Mouse (Mus musculus) G1E (cell line): Measurements from ENCODE around the gene Jpt2.

Source experiments
- CTCF ChIP-seq: IDR thresholded peaks from 2 replicates; pipeline ENCODE4 v1.5.1; 2012; ENCODE audit warnings: low read depth, low read length, inconsistent platforms, mixed read lengths
- GATA1 ChIP-seq: IDR thresholded peaks from 2 replicates; pipeline ENCODE4 v1.6.1; 2012; ENCODE audit warnings: borderline replicate concordance, low read length, inconsistent platforms, mixed read lengths
- POLR2AphosphoS5 ChIP-seq: IDR thresholded peaks from 2 replicates; pipeline ENCODE4 v1.6.1; 2012; ENCODE audit warnings: low read depth, low read length, inconsistent platforms; ENCODE audit not compliant: insufficient replicate concordance
- TAL1 ChIP-seq: conservative IDR thresholded peaks from 2 replicates; pipeline ENCODE4 v1.6.1; 2012; ENCODE audit warnings: low read depth, low read length, inconsistent platforms, mixed read lengths

- TF ChIP-seq CTCF (no peak; the same call in 1 of the 2 replicates), POLR2AphosphoS5 (no peak), TAL1 (peak; percentile 92), GATA1 (no peak)
Observed at GRCm38 (mm10) chr17:24902671-24903474, 57.6 kb downstream of the Jpt2 start.
